Mouse (Mus musculus) limb, embryonic 14.5 days (tissue): ENCODE data around the gene Car8. TPM values are rescaled to one million over a fixed set of nuclear protein-coding genes. Genes with fewer than 3 reads are reported as not detected.
"Not testable (repeated sequence)": the region's sequence is repeated elsewhere in the genome, so short reads cannot be mapped to it uniquely, and the experiment has no call there.

Source experiments
- ATAC-seq: fragments of 200-750 bp; cut with Nextera tagmentation; 2 replicates; pipeline ENCODE4 v1.8.0; 2017; ENCODE audit warnings: low read depth, moderate number of reproducible peaks, moderate TSS enrichment; ENCODE audit not compliant: low FRiP score
- DNase-seq: peaks from one replicate; pipeline ENCODE4 v3.0.0-alpha.2; 2015; ENCODE audit warnings: low spot score
- H3K27ac ChIP-seq: fragments of 300-500 bp; sonication (generic); replicated peaks from 2 replicates; pipeline ENCODE4 v1.5.1; 2014; ENCODE audit warnings: low read depth, mild to moderate bottlenecking, low read length, moderate library complexity, mixed read lengths
- H3K27me3 ChIP-seq: fragments of 300-500 bp; sonication (generic); 2 replicates; pipeline ENCODE4 v1.6.1; 2014; ENCODE audit warnings: low read length, mixed read lengths; ENCODE audit not compliant: control insufficient read depth, insufficient read depth
- H3K36me3 ChIP-seq: fragments of 300-500 bp; sonication (generic); 2 replicates; pipeline ENCODE4 v1.6.1; 2014; ENCODE audit warnings: mild to moderate bottlenecking, low read length, moderate library complexity, mixed read lengths; ENCODE audit not compliant: control insufficient read depth, insufficient read depth
- H3K4me1 ChIP-seq: fragments of 300-500 bp; sonication (generic); 2 replicates; pipeline ENCODE4 v1.6.1; 2014; ENCODE audit warnings: antibody characterized with exemption, low read length, mixed read lengths; ENCODE audit not compliant: control insufficient read depth, insufficient read depth
- H3K4me2 ChIP-seq: fragments of 300-500 bp; sonication (generic); replicated peaks from 2 replicates; pipeline ENCODE4 v1.6.1; 2014; ENCODE audit warnings: low read depth, mild to moderate bottlenecking, low read length, moderate library complexity; ENCODE audit not compliant: severe bottlenecking
- H3K4me3 ChIP-seq: fragments of 300-500 bp; sonication (generic); replicated peaks from 2 replicates; pipeline ENCODE4 v1.5.1; 2014; ENCODE audit warnings: low read length
- H3K9ac ChIP-seq: fragments of 300-500 bp; sonication (generic); 2 replicates; pipeline ENCODE4 v1.6.1; 2014; ENCODE audit warnings: mild to moderate bottlenecking, low read depth, low read length, moderate library complexity; ENCODE audit not compliant: severe bottlenecking
- H3K9me3 ChIP-seq: fragments of 300-500 bp; sonication (generic); 2 replicates; pipeline ENCODE4 v1.6.1; 2016; ENCODE audit warnings: low read length; ENCODE audit not compliant: control insufficient read depth
- POLR2A ChIP-seq: fragments of 200-500 bp; IDR thresholded peaks from 2 replicates; pipeline ENCODE4 v1.8.0; 2012; ENCODE audit warnings: inconsistent platforms, mild to moderate bottlenecking, moderate library complexity, borderline replicate concordance; ENCODE audit not compliant: insufficient read depth, insufficient read length; ENCODE audit errors: extremely low read depth
- WGBS: fragments of 180-500 bp; shearing (Covaris S2); extraction: QIAGEN DNeasy Blood & Tissue Kit; methylation state at CpG from one replicate; pipeline ENCODE4 v1.1.7; 2014; 5-methylcytosine and 5-hydroxymethylcytosine counted together
- polyA plus RNA-seq, 2 experiments: library from polyadenylated mRNA; depleted of rRNA in 1 of 2; stranded (reverse) in 1 of 2; unstranded in 1 of 2; fragments of >200 nt; fragmentation: Nextera tagmentation in 1 of 2; extraction: Ambion mirVana in 1 of 2; gene quantifications; 2 replicates each; pipeline versions ENCODE4 v1.2.1 to v1.2.3; 2012 to 2014

The Car8 gene
- polyA plus RNA-seq, 2 experiments = 1.6 to 2.5 TPM

DNA sequence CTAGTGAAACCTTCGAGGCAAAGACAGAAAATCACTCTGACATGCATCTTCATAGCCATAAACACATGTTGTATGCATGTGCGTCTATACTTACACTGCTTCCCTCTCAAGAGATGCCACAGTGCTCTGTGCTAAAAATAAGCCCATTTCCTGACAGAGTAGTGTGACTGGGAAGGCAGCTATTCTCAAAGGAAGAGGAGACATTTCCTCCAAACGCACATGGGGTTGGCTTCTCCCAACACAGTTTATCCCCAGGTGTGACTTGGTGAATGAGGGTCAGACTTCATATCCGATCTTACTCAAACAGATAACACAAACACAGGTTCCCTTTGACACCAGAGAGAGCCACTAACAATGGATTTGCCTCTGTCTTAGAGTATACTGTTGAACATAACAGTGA is 58.3 kb downstream of the Car8 start:
- no peak for ATAC-seq
- no peak for DNase-seq

DNA sequence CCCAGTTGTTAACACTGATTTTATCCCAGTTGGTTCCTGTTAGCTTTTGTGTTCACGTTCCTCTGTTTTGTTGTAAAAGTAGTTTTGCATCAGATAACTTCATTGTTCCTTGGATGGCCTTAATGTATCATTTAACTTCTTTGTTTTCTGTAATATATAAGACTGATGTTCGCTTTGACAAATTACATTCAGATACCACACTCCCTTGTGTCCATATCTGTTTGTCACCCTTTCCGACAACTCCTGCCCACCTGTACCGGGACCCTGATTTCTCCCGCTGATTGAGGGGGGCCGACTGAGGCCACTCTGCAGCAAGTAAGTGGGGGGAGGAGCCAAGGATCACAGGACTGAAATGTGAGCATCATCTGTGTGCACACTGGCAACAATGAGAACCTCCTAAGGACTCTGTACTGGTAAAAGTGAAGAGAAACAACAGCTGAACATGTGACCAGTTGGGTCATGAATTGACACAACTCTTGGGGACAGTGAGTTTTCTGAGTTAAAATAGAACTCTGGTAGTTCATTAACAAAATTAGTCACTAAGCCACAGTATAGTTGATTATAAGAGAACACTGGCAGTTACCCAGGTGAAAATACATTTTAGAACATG is 84.1 kb downstream of the Car8 start:
- no peak overlapping the region for H3K4me2 ChIP-seq
- ATAC-seq (no peak), DNase-seq (no peak)
- no peak overlapping the region for H3K27ac ChIP-seq
- TF ChIP-seq POLR2A = no peak
- H3K4me1 ChIP-seq = no peaks in the 10 kb centered on the region
- 75% methylated on average over 6 of the region's 6 CpGs for WGBS
- no peaks in the 10 kb centered on the region for H3K9me3 ChIP-seq
- no peak overlapping the region for H3K4me3 ChIP-seq
- no peaks in the 10 kb centered on the region for H3K36me3 ChIP-seq
- H3K27me3 ChIP-seq = no peaks in the 10 kb centered on the region
- H3K9ac ChIP-seq = no peak overlapping the region

More for the DNA sequence above, 58.3 kb downstream of the Car8 start:
- no peak overlapping the region for H3K27ac ChIP-seq
- no peak overlapping the region for H3K4me3 ChIP-seq
- H3K36me3 ChIP-seq = no peaks in the 10 kb centered on the region
- WGBS = 77% methylated on average over 4 of the region's 4 CpGs
- no peak for TF ChIP-seq POLR2A
- H3K9me3 ChIP-seq = no peaks in the 10 kb centered on the region
- H3K27me3 ChIP-seq = no peaks in the 10 kb centered on the region
- H3K4me2 ChIP-seq = no peak overlapping the region
- H3K9ac ChIP-seq = no peak overlapping the region
- no peaks in the 10 kb centered on the region for H3K4me1 ChIP-seq

DNA sequence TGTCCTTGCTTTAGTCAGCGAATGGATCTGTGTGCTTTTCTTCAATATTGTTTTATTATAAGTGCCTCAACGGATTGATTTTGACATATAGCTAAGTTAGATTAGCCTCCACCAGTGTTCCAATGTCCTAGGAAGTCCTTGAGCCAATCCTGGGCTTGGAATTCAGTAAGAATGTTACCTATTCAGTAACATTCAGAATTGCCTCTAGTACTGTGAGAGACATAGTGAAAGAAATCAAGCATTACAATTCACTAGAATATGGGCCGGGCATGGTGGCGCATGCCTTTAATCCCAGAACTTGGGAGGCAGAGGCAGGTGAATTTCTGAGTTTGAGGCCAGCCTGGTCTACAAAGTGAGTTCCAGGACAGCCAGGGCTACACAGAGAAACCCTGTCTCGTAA is 84.9 kb downstream of the Car8 start:
- 91% methylated on average over 5 of the region's 5 CpGs for WGBS
- H3K27me3 ChIP-seq, DNase-seq, ATAC-seq, H3K9ac ChIP-seq, H3K4me3 ChIP-seq, H3K4me1 ChIP-seq, H3K36me3 ChIP-seq, H3K4me2 ChIP-seq, H3K27ac ChIP-seq, H3K9me3 ChIP-seq: not testable (repeated sequence)

DNA sequence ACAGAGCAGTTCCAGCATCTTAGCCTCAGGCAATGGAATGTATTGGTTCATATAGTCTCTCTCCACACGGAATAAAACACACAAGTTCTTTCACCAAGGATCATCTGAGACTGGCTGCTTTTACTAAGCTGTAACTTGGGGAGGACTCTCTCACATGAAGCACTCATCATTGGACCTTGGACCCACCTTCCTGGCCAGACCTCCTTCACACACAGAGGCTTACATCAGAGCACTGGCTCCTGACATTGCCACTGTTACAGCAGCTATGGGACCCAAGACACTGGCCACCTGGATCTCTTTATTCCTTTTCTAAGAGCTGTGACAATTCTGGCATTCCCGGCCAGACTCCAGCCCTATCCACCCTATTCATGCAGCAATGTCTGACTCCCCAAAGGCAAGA is 101.4 kb downstream of the Car8 start:
- 67% methylated on average over 2 of the region's 2 CpGs for WGBS
- DNase-seq = no peak
- H3K4me3 ChIP-seq = no peak overlapping the region
- no peak overlapping the region for H3K27ac ChIP-seq
- no peak overlapping the region for H3K9ac ChIP-seq
- H3K4me2 ChIP-seq = no peak overlapping the region
- ATAC-seq = no peak
- no peaks in the 10 kb centered on the region for H3K27me3 ChIP-seq
- H3K9me3 ChIP-seq = no peaks in the 10 kb centered on the region
- no peaks in the 10 kb centered on the region for H3K36me3 ChIP-seq
- no peaks in the 10 kb centered on the region for H3K4me1 ChIP-seq
- no peak for TF ChIP-seq POLR2A

DNA sequence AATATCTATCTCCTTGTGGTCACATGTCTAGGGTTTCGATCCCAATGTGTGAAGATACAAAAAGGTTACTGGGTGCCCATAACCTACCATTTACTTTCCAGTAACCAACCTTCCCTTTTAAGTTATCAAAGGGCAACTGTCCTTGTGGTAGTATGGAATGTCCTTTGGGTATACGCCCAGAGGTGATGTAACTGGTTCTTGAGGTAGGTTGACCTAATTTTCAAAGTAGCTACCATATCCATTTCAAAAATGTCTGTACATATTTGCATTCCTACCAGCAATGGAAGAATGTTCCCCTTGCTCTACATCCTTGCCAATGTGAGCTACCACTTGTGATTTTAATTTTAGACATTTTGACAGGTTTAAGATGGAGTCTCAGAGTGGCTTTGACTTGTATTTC is 106.8 kb downstream of the Car8 start:
- H3K4me2 ChIP-seq = no peak overlapping the region
- H3K36me3 ChIP-seq = no peaks in the 10 kb centered on the region
- no peaks in the 10 kb centered on the region for H3K27me3 ChIP-seq
- ATAC-seq (no peak), DNase-seq (no peak)
- H3K27ac ChIP-seq = no peak overlapping the region
- no peak overlapping the region for H3K4me3 ChIP-seq
- no peaks in the 10 kb centered on the region for H3K9me3 ChIP-seq
- no peak overlapping the region for H3K9ac ChIP-seq
- no peak for TF ChIP-seq POLR2A
- H3K4me1 ChIP-seq = no peaks in the 10 kb centered on the region
- WGBS = 87% methylated on average over 2 of the region's 2 CpGs

DNA sequence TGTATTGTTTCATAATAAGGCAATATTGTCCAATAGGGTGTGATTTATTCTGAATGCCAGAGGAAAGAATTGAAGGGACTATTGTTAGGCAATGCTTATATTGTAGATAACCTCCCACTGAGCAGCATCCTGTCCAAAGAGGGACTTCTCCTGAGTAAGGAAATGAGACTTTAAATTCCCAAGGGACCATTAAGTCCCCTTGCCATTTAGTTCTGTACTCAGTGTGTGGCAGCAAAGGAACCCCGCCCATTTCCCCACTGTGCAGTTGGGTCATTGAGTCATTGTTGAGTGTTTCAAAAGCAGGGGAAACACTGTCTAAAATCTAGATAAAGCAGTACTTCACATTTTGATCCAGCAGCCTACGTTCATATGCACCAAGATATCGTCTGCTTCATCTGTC is 125.3 kb downstream of the Car8 start:
- Histone ChIP-seq H3K36me3 (no peaks in the 10 kb centered on the region), H3K27ac (no peak overlapping the region), H3K9me3 (no peaks in the 10 kb centered on the region), H3K4me3 (no peak overlapping the region), H3K4me1 (no peaks in the 10 kb centered on the region), H3K27me3 (no peaks in the 10 kb centered on the region), H3K4me2 (no peak overlapping the region), H3K9ac (no peak overlapping the region)
- no peak for DNase-seq
- ATAC-seq = no peak
- no peak for TF ChIP-seq POLR2A
- 85% methylated on average over 3 of the region's 3 CpGs for WGBS
